Mouse (Mus musculus) C2C12 (cell line): ENCODE data around the gene Tff3. TPM values are rescaled to one million over a fixed set of nuclear protein-coding genes. Genes with fewer than 3 reads are reported as not detected.

Experiments used
- H3K27me3 ChIP-seq: one replicate; pipeline ENCODE4 v1.6.1; 2011; ENCODE audit not compliant: control insufficient read depth, insufficient read depth, insufficient read length
- H3K36me3 ChIP-seq: one replicate; pipeline ENCODE4 v1.6.1; 2011; ENCODE audit not compliant: control insufficient read depth, insufficient read depth
- H3K4me3 ChIP-seq: one replicate; pipeline ENCODE4 v1.5.1; 2011; ENCODE audit warnings: mild to moderate bottlenecking, control low read depth; ENCODE audit not compliant: poor library complexity, insufficient read depth, severe bottlenecking
- H3K79me2 ChIP-seq: one replicate; pipeline ENCODE4 v1.6.1; 2011; ENCODE audit not compliant: control insufficient read depth, insufficient read depth
- H3K79me3 ChIP-seq: one replicate; pipeline ENCODE4 v1.6.1; 2011; ENCODE audit warnings: low read depth, control low read depth
- H3ac ChIP-seq: one replicate; pipeline ENCODE3; 2011; ENCODE audit warnings: low read depth; ENCODE audit not compliant: control insufficient read depth, insufficient read length
- CEBPB ChIP-seq: IDR thresholded peaks from one replicate; pipeline ENCODE4 v1.6.1; 2011; ENCODE audit warnings: low read depth, mild to moderate bottlenecking, control low read depth, moderate library complexity
- CTCF ChIP-seq: IDR thresholded peaks from one replicate; pipeline ENCODE4 v1.5.1; 2011; ENCODE audit not compliant: control insufficient read depth, insufficient read depth, insufficient read length
- FOSL1 ChIP-seq: IDR thresholded peaks from one replicate; pipeline ENCODE4 v1.8.0; 2011; ENCODE audit warnings: mild to moderate bottlenecking, low read length; ENCODE audit not compliant: poor library complexity, insufficient read depth, severe bottlenecking
- MAX ChIP-seq: IDR thresholded peaks from one replicate; pipeline ENCODE4 v1.6.1; 2011; ENCODE audit warnings: mild to moderate bottlenecking, control low read depth
- MYOD1 ChIP-seq: IDR thresholded peaks from one replicate; pipeline ENCODE4 v1.6.1; 2011; ENCODE audit warnings: low read depth; ENCODE audit not compliant: control insufficient read depth, insufficient read length
- MYOG ChIP-seq: IDR thresholded peaks from one replicate; pipeline ENCODE4 v1.6.1; 2011; ENCODE audit not compliant: control insufficient read depth, insufficient read length; ENCODE audit errors: extremely low read depth
- USF1 ChIP-seq: IDR thresholded peaks from one replicate; pipeline ENCODE4 v1.6.1; 2011; ENCODE audit warnings: low read depth, mild to moderate bottlenecking, control low read depth, moderate library complexity
- polyA plus RNA-seq: library from polyadenylated mRNA; unstranded; fragments of >200 nt; fragmentation: generic; extraction: Trizol; gene quantifications from one replicate; pipeline ENCODE4 v1.2.1, GENCODE M21; 2012; ENCODE audit warnings: missing spikeins

The Tff3 gene
- polyA plus RNA-seq, 1 experiment, result not detected

GRCm38 (mm10) chr17:31160291-31160690 is 30.8 kb upstream of the Tff3 start:
- Histone ChIP-seq H3ac (no peak overlapping the region), H3K79me3 (no peaks in the 10 kb centered on the region), H3K27me3 (no peaks in the 10 kb centered on the region), H3K36me3 (no peaks in the 10 kb centered on the region), H3K79me2 (no peaks in the 10 kb centered on the region), H3K4me3 (no peak overlapping the region)
- no peak for TF ChIP-seq USF1
- no peak for TF ChIP-seq FOSL1
- TF ChIP-seq MYOD1, result no peak
- no peak for TF ChIP-seq MAX
- no peak for TF ChIP-seq MYOG
- no peak for TF ChIP-seq CTCF
- TF ChIP-seq CEBPB, result no peak

GRCm38 (mm10) chr17:31157921-31158320 is 28.5 kb upstream of the Tff3 start:
- Histone ChIP-seq H3K79me2 (no peaks in the 10 kb centered on the region), H3K79me3 (no peaks in the 10 kb centered on the region), H3K36me3 (no peaks in the 10 kb centered on the region), H3K27me3 (no peaks in the 10 kb centered on the region), H3ac (no peak overlapping the region), H3K4me3 (no peak overlapping the region)
- TF ChIP-seq MYOG (no peak), CTCF (no peak), MYOD1 (no peak), MAX (no peak)

- Histone ChIP-seq H3K27me3 (no peaks in the 10 kb centered on the region), H3K36me3 (no peaks in the 10 kb centered on the region), H3K79me3 (no peaks in the 10 kb centered on the region), H3K79me2 (no peaks in the 10 kb centered on the region), H3ac (no peak overlapping the region), H3K4me3 (no peak overlapping the region)
- TF ChIP-seq MYOG (no peak), MAX (no peak), USF1 (no peak)
These were observed 24.3 kb upstream of the Tff3 start for GRCm38 (mm10) chr17:31153785-31154184.

- no peak overlapping the region for H3K4me3 ChIP-seq
- no peaks in the 10 kb centered on the region for H3K79me2 ChIP-seq
- TF ChIP-seq CTCF (no peak), MYOD1 (no peak), MYOG (no peak), FOSL1 (no peak), CEBPB (no peak), USF1 (no peak), MAX (no peak)
- H3K36me3 ChIP-seq, result no peaks in the 10 kb centered on the region
- H3K79me3 ChIP-seq, result no peaks in the 10 kb centered on the region
- H3K27me3 ChIP-seq, result no peaks in the 10 kb centered on the region
- H3ac ChIP-seq, result no peak overlapping the region
These were observed 23.6 kb upstream of the Tff3 start for GRCm38 (mm10) chr17:31152966-31153499.

GRCm38 (mm10) chr17:31152512-31152911 is 23.1 kb upstream of the Tff3 start:
- no peaks in the 10 kb centered on the region for H3K36me3 ChIP-seq
- H3K79me2 ChIP-seq, result no peaks in the 10 kb centered on the region
- no peak overlapping the region for H3ac ChIP-seq
- H3K4me3 ChIP-seq, result no peak overlapping the region
- H3K79me3 ChIP-seq, result no peaks in the 10 kb centered on the region
- H3K27me3 ChIP-seq, result no peaks in the 10 kb centered on the region
- TF ChIP-seq FOSL1 (no peak), MAX (no peak)

GRCm38 (mm10) chr17:31145998-31146397 is 16.6 kb upstream of the Tff3 start:
- H3K36me3 ChIP-seq, result no peaks in the 10 kb centered on the region
- H3K79me3 ChIP-seq, result no peaks in the 10 kb centered on the region
- no peak overlapping the region for H3ac ChIP-seq
- H3K79me2 ChIP-seq, result no peaks in the 10 kb centered on the region
- no peaks in the 10 kb centered on the region for H3K27me3 ChIP-seq
- TF ChIP-seq CEBPB (no peak), MAX (no peak), MYOD1 (no peak)
- H3K4me3 ChIP-seq, result no peak overlapping the region
